Mouse (Mus musculus) MEL (cell line): Measurements from ENCODE around the gene Prmt1. TPM values are rescaled to one million over a fixed set of nuclear protein-coding genes. Genes with fewer than 3 reads are reported as not detected.

Source experiments
- DNase-seq: peaks from one replicate; pipeline ENCODE4 v3.0.0; 2011; ENCODE audit warnings: low read depth, low spot score
- H3K27ac ChIP-seq: 2 replicates; pipeline ENCODE4 v1.5.1; 2012; ENCODE audit warnings: low read depth, mild to moderate bottlenecking, control low read depth, low read length, moderate library complexity; ENCODE audit not compliant: control insufficient read depth
- H3K27me3 ChIP-seq, 2 experiments: fragments of 150-350 bp in 1 of 2; sonication (generic) in 1 of 2; 2 replicates each; pipeline ENCODE4 v1.6.1; 2012; ENCODE audit warnings: low read length in 2 of 2, mild to moderate bottlenecking in 2 of 2, improper control_type of control experiment in 1 of 2, moderate library complexity in 1 of 2; ENCODE audit not compliant: insufficient read depth in 2 of 2, control insufficient read depth in 1 of 2
- H3K36me3 ChIP-seq, 2 experiments: 2 replicates each; pipeline ENCODE4 v1.6.1; 2012 to 2014; ENCODE audit warnings: low read length in 2 of 2, improper control_type of control experiment in 1 of 2, inconsistent platforms in 1 of 2, mild to moderate bottlenecking in 1 of 2; ENCODE audit not compliant: insufficient read depth in 2 of 2, control insufficient read depth in 1 of 2
- H3K4me1 ChIP-seq, 2 experiments: fragments of 150-350 bp in 1 of 2; sonication (generic) in 1 of 2; 2 replicates each; pipeline ENCODE4 v1.6.1; 2012; ENCODE audit warnings: low read length in 2 of 2, improper control_type of control experiment in 1 of 2, mild to moderate bottlenecking in 1 of 2; ENCODE audit not compliant: insufficient read depth in 2 of 2, control insufficient read depth in 1 of 2
- H3K4me3 ChIP-seq, 2 experiments: fragments of 150-350 bp in 1 of 2; sonication (generic) in 1 of 2; 2 replicates each; pipeline ENCODE4 v1.5.1; 2012; ENCODE audit warnings: low read depth in 2 of 2, low read length in 2 of 2, mild to moderate bottlenecking in 2 of 2, moderate library complexity in 2 of 2, control low read depth in 1 of 2, improper control_type of control experiment in 1 of 2; ENCODE audit not compliant: control insufficient read depth in 1 of 2, insufficient read depth in 1 of 2
- H3K79me2 ChIP-seq: 2 replicates; pipeline ENCODE4 v1.6.1; 2012; ENCODE audit warnings: mild to moderate bottlenecking, low read length, moderate library complexity; ENCODE audit not compliant: control insufficient read depth, poor library complexity, insufficient read depth
- H3K9ac ChIP-seq: 2 replicates; pipeline ENCODE4 v1.6.1; 2012; ENCODE audit warnings: low read depth, mild to moderate bottlenecking, control low read depth, low read length, moderate library complexity; ENCODE audit not compliant: control insufficient read depth, poor library complexity, severe bottlenecking
- H3K9me3 ChIP-seq: fragments of 150-350 bp; sonication (generic); replicated peaks from 2 replicates; pipeline ENCODE4 v1.6.1; 2012; ENCODE audit warnings: mild to moderate bottlenecking, low read length, improper control_type of control experiment, moderate library complexity; ENCODE audit not compliant: insufficient read depth
- BHLHE40 ChIP-seq: IDR thresholded peaks from 2 replicates; pipeline ENCODE4 v1.6.1; 2012; ENCODE audit warnings: low read depth, mild to moderate bottlenecking, inconsistent platforms, low read length, improper control_type of control experiment, borderline replicate concordance
- CHD1 ChIP-seq: IDR thresholded peaks from 2 replicates; pipeline ENCODE4 v1.6.1; 2012; ENCODE audit warnings: low read depth, mild to moderate bottlenecking, inconsistent platforms, low read length, improper control_type of control experiment
- CHD2 ChIP-seq: IDR thresholded peaks from 2 replicates; pipeline ENCODE4 v1.6.1; 2011; ENCODE audit warnings: low read length, improper control_type of control experiment
- CTCF ChIP-seq, 3 experiments: IDR thresholded peaks in 2 of 3; conservative IDR thresholded peaks in 1 of 3; 2 replicates each; pipeline ENCODE4 v1.5.1; 2011 to 2012; ENCODE audit warnings: low read length in 3 of 3, low read depth in 2 of 3, mild to moderate bottlenecking in 2 of 3, improper control_type of control experiment in 1 of 3, inconsistent platforms in 1 of 3, mixed read lengths in 1 of 3, moderate library complexity in 1 of 3; ENCODE audit not compliant: control insufficient read depth in 1 of 3, insufficient read depth in 1 of 3, poor library complexity in 1 of 3, severe bottlenecking in 1 of 3
- ETS1 ChIP-seq: IDR thresholded peaks from 2 replicates; pipeline ENCODE4 v1.6.1; 2012; ENCODE audit warnings: low read depth, mild to moderate bottlenecking, inconsistent platforms, low read length, improper control_type of control experiment, moderate library complexity
- GATA1 ChIP-seq: IDR thresholded peaks from 2 replicates; pipeline ENCODE4 v1.6.1; 2011; ENCODE audit warnings: low read depth, low read length, improper control_type of control experiment
- HCFC1 ChIP-seq: IDR thresholded peaks from 2 replicates; pipeline ENCODE4 v1.6.1; 2012; ENCODE audit warnings: low read depth, mild to moderate bottlenecking, inconsistent platforms, low read length, improper control_type of control experiment, moderate library complexity
- JUND ChIP-seq: IDR thresholded peaks from 2 replicates; pipeline ENCODE4 v1.6.1; 2011; ENCODE audit warnings: low read depth, mild to moderate bottlenecking, improper control_type of control experiment, low read length
- MAFK ChIP-seq: IDR thresholded peaks from 2 replicates; pipeline ENCODE4 v1.6.1; 2011; ENCODE audit warnings: low read depth, mild to moderate bottlenecking, low read length, improper control_type of control experiment, borderline replicate concordance
- MAX ChIP-seq: IDR thresholded peaks from 2 replicates; pipeline ENCODE4 v1.6.1; 2011; ENCODE audit warnings: low read length, improper control_type of control experiment
- MEF2A ChIP-seq: IDR thresholded peaks from 2 replicates; pipeline ENCODE4 v1.6.1; 2014; ENCODE audit warnings: low read depth, mild to moderate bottlenecking, inconsistent platforms, low read length, improper control_type of control experiment; ENCODE audit not compliant: poor library complexity, insufficient replicate concordance, severe bottlenecking; ENCODE audit errors: extremely low read depth
- MXI1 ChIP-seq: IDR thresholded peaks from 2 replicates; pipeline ENCODE4 v1.6.1; 2011; ENCODE audit warnings: mild to moderate bottlenecking, low read depth, low read length, improper control_type of control experiment
- MYB ChIP-seq: IDR thresholded peaks from 2 replicates; pipeline ENCODE4 v1.6.1; 2011; ENCODE audit warnings: mild to moderate bottlenecking, low read depth, low read length, improper control_type of control experiment
- NELFE ChIP-seq: IDR thresholded peaks from 2 replicates; pipeline ENCODE4 v1.6.1; 2011; ENCODE audit warnings: low read depth, low read length, improper control_type of control experiment
- NRF1 ChIP-seq: IDR thresholded peaks from 2 replicates; pipeline ENCODE4 v1.6.1; 2014; ENCODE audit warnings: low read depth, mild to moderate bottlenecking, inconsistent platforms, low read length, improper control_type of control experiment, moderate library complexity; ENCODE audit not compliant: poor library complexity, insufficient read depth, severe bottlenecking
- POLR2A ChIP-seq, 2 experiments: IDR thresholded peaks; 2 replicates each; pipeline ENCODE4 v1.6.1; 2011 to 2012; ENCODE audit warnings: low read length in 2 of 2, mild to moderate bottlenecking in 2 of 2, control low read depth in 1 of 2, improper control_type of control experiment in 1 of 2, low read depth in 1 of 2, moderate library complexity in 1 of 2; ENCODE audit not compliant: control insufficient read depth in 1 of 2, insufficient read depth in 1 of 2, poor library complexity in 1 of 2
- POLR2AphosphoS2 ChIP-seq: IDR thresholded peaks from 2 replicates; pipeline ENCODE4 v1.6.1; 2011; ENCODE audit warnings: low read length, improper control_type of control experiment
- POLR2AphosphoS5 ChIP-seq: IDR thresholded peaks from 2 replicates; pipeline ENCODE4 v1.6.1; 2012; ENCODE audit warnings: low read depth, borderline replicate concordance, mild to moderate bottlenecking, inconsistent platforms, low read length, moderate library complexity, mixed read lengths
- RAD21 ChIP-seq: IDR thresholded peaks from 2 replicates; pipeline ENCODE4 v1.6.1; 2011; ENCODE audit warnings: mild to moderate bottlenecking, low read depth, low read length, improper control_type of control experiment
- SIN3A ChIP-seq: IDR thresholded peaks from 2 replicates; pipeline ENCODE4 v1.6.1; 2012; ENCODE audit warnings: low read length, improper control_type of control experiment, inconsistent platforms
- SMC3 ChIP-seq: IDR thresholded peaks from 2 replicates; pipeline ENCODE4 v1.6.1; 2011; ENCODE audit warnings: low read depth, low read length, improper control_type of control experiment
- TBP ChIP-seq: IDR thresholded peaks from 2 replicates; pipeline ENCODE4 v1.8.0; 2011; ENCODE audit warnings: low read depth, low read length, improper control_type of control experiment
- TCF12 ChIP-seq: IDR thresholded peaks from 2 replicates; pipeline ENCODE4 v1.6.1; 2014; ENCODE audit warnings: low read depth, mild to moderate bottlenecking, inconsistent platforms, low read length, improper control_type of control experiment, moderate library complexity
- UBTF ChIP-seq: IDR thresholded peaks from 2 replicates; pipeline ENCODE4 v1.6.1; 2012; ENCODE audit warnings: low read depth, mild to moderate bottlenecking, inconsistent platforms, low read length, improper control_type of control experiment, moderate library complexity, borderline replicate concordance; ENCODE audit not compliant: insufficient read depth
- USF1 ChIP-seq: IDR thresholded peaks from 2 replicates; pipeline ENCODE4 v1.6.1; 2014; ENCODE audit warnings: low read depth, mild to moderate bottlenecking, inconsistent platforms, low read length, improper control_type of control experiment, moderate library complexity
- USF2 ChIP-seq, 2 experiments: IDR thresholded peaks; 2 replicates each; pipeline ENCODE4 v1.6.1; 2011 to 2012; ENCODE audit warnings: improper control_type of control experiment in 2 of 2, low read length in 2 of 2, borderline replicate concordance in 1 of 2, inconsistent platforms in 1 of 2, low read depth in 1 of 2, mild to moderate bottlenecking in 1 of 2; ENCODE audit not compliant: insufficient read depth in 1 of 2
- ZC3H11A ChIP-seq: IDR thresholded peaks from 2 replicates; pipeline ENCODE4 v1.6.1; 2012; ENCODE audit warnings: low read depth, mild to moderate bottlenecking, inconsistent platforms, low read length, improper control_type of control experiment
- ZKSCAN1 ChIP-seq: IDR thresholded peaks from 2 replicates; pipeline ENCODE4 v1.6.1; 2012; ENCODE audit warnings: low read depth, mild to moderate bottlenecking, inconsistent platforms, low read length, improper control_type of control experiment, moderate library complexity
- ZMIZ1 ChIP-seq: IDR thresholded peaks from 2 replicates; pipeline ENCODE4 v1.6.1; 2012; ENCODE audit warnings: low read depth, mild to moderate bottlenecking, inconsistent platforms, low read length, improper control_type of control experiment, moderate library complexity
- ZNF384 ChIP-seq: IDR thresholded peaks from 2 replicates; pipeline ENCODE4 v1.6.1; 2012; ENCODE audit warnings: low read depth, mild to moderate bottlenecking, inconsistent platforms, low read length, improper control_type of control experiment
- polyA plus RNA-seq, 2 experiments: library from polyadenylated mRNA; stranded (reverse) in 1 of 2; unstranded in 1 of 2; fragments of >175 nt in 1 of 2; fragments of >200 nt in 1 of 2; gene quantifications; 2 replicates each; pipeline versions ENCODE4 v1.2.1 to v1.2.4; 2012; ENCODE audit warnings: low replicate concordance in 2 of 2, low read depth in 1 of 2; ENCODE audit not compliant: insufficient read length in 2 of 2, insufficient read depth in 1 of 2, missing spikeins in 1 of 2
- total RNA-seq: library from RNA; depleted of rRNA; stranded (reverse); fragments of 300-350 nt; gene quantifications from 2 replicates; pipeline ENCODE4 v1.2.3, GENCODE M21; 2012

Prmt1 gene
- total and polyA plus RNA-seq, 3 experiments = 254 to 715 (median 317) TPM

- no peak overlapping the region for H3K4me3 ChIP-seq
- no peaks in the 10 kb centered on the region for H3K79me2 ChIP-seq
- TF ChIP-seq ZNF384 = no peak
- TF ChIP-seq POLR2AphosphoS2 = no peak
- TF ChIP-seq SMC3 = no peak
- TF ChIP-seq UBTF = no peak
- TF ChIP-seq POLR2AphosphoS5 = no peak
- TF ChIP-seq SIN3A = no peak
- TF ChIP-seq MAX = no peak
- no peak for TF ChIP-seq CTCF (IDR thresholded peaks at IDR 0.05 in 2 of 3, conservative IDR thresholded peaks at IDR 0.05 in 1 of 3; ENCODE audit: control insufficient read depth in 1 of 3, insufficient read depth in 1 of 3, low read depth in 2 of 3, low read length in 3 of 3, poor library complexity in 1 of 3, severe bottlenecking in 1 of 3)
- no peak for TF ChIP-seq ETS1
- no peak for TF ChIP-seq HCFC1
- TF ChIP-seq TCF12 = no peak
- TF ChIP-seq MYB = no peak
- TF ChIP-seq BHLHE40 = no peak
- no peak for TF ChIP-seq CHD2
- TF ChIP-seq JUND = no peak
- TF ChIP-seq MEF2A = no peak
- no peak for TF ChIP-seq ZKSCAN1
- TF ChIP-seq MAFK = no peak
- TF ChIP-seq MXI1 = no peak
- TF ChIP-seq NRF1 = no peak
- TF ChIP-seq, all 39 proteins: peak for 0
- peaks cover 0 to 5% of the 10 kb centered on the region in 2 experiments; a peak in 2 of 4 replicates for H3K36me3 ChIP-seq
- no peaks in the 10 kb centered on the region for H3K27me3 ChIP-seq
- H3K4me1 ChIP-seq = peaks cover 0 to 8% of the 10 kb centered on the region in 2 experiments; a peak in 1 of 4 replicates
- DNase-seq = no peak
- no peak overlapping the region for H3K27ac ChIP-seq
- H3K9me3 ChIP-seq = no peaks in the 10 kb centered on the region
- no peak overlapping the region for H3K9ac ChIP-seq
Observed at GRCm38 (mm10) chr7:44973415-44974130, 12.8 kb downstream of the Prmt1 start.

- H3K27me3 ChIP-seq = no peaks in the 10 kb centered on the region
- H3K9ac ChIP-seq = no peak overlapping the region
- H3K79me2 ChIP-seq = no peaks in the 10 kb centered on the region
- no peaks in the 10 kb centered on the region; a peak in 2 of 4 replicates for H3K36me3 ChIP-seq
- no peak overlapping the region for H3K4me3 ChIP-seq
- H3K27ac ChIP-seq = no peak overlapping the region
- DNase-seq = no peak
- H3K4me1 ChIP-seq = peaks cover 0 to 8% of the 10 kb centered on the region in 2 experiments; a peak in 1 of 4 replicates
- H3K9me3 ChIP-seq = no peaks in the 10 kb centered on the region
- TF ChIP-seq CHD1 (no peak), GATA1 (no peak), ZMIZ1 (no peak), USF2 (IDR thresholded peaks at IDR 0.05; ENCODE audit: borderline replicate concordance in 1 of 2, insufficient read depth in 1 of 2, low read depth in 1 of 2, low read length in 2 of 2) (no peak), USF1 (no peak), ZKSCAN1 (no peak), MAX (no peak), RAD21 (no peak), POLR2A (IDR thresholded peaks at IDR 0.05; ENCODE audit: control insufficient read depth in 1 of 2, insufficient read depth in 1 of 2, low read depth in 1 of 2, low read length in 2 of 2, poor library complexity in 1 of 2) (no peak), BHLHE40 (no peak), SIN3A (no peak), NELFE (no peak), MYB (no peak), CTCF (IDR thresholded peaks at IDR 0.05 in 2 of 3, conservative IDR thresholded peaks at IDR 0.05 in 1 of 3; ENCODE audit: control insufficient read depth in 1 of 3, insufficient read depth in 1 of 3, low read depth in 2 of 3, low read length in 3 of 3, poor library complexity in 1 of 3, severe bottlenecking in 1 of 3) (no peak), TBP (no peak), MEF2A (no peak), ZC3H11A (no peak), JUND (no peak)
Observed at GRCm38 (mm10) chr7:44971142-44971541, 15.2 kb downstream of the Prmt1 start.
